Mouse (Mus musculus) CH12.LX (cell line): ENCODE results near the gene Dennd1a. TPM values are rescaled to one million over a fixed set of nuclear protein-coding genes. Genes with fewer than 3 reads are reported as not detected.

Experiments
- DNase-seq: peaks from one replicate; pipeline ENCODE4 v3.0.0-alpha.2; 2013; ENCODE audit errors: extremely low read depth
- H3K27ac ChIP-seq: 2 replicates; pipeline ENCODE4 v1.5.1; 2012; ENCODE audit warnings: low read depth, mild to moderate bottlenecking, control low read depth, moderate library complexity; ENCODE audit not compliant: insufficient read depth
- H3K27me3 ChIP-seq: replicated peaks from 2 replicates; pipeline ENCODE3; 2012; ENCODE audit warnings: inconsistent platforms
- H3K36me3 ChIP-seq, 2 experiments: replicated peaks in 1 of 2; 2 replicates each; pipeline versions ENCODE3 to v1.6.1; 2012; ENCODE audit warnings: inconsistent platforms in 1 of 2, low read length in 1 of 2, mild to moderate bottlenecking in 1 of 2, mixed read lengths in 1 of 2, moderate library complexity in 1 of 2; ENCODE audit not compliant: control insufficient read depth in 1 of 2, insufficient read depth in 1 of 2
- H3K4me1 ChIP-seq, 2 experiments: 2 replicates each; pipeline ENCODE4 v1.6.1; 2012; ENCODE audit warnings: inconsistent platforms in 1 of 2, moderate library complexity in 1 of 2; ENCODE audit not compliant: insufficient read depth in 2 of 2, control insufficient read depth in 1 of 2
- H3K4me2 ChIP-seq: 2 replicates; pipeline ENCODE4 v1.6.1; 2012; ENCODE audit warnings: low read depth, mild to moderate bottlenecking, control low read depth; ENCODE audit not compliant: poor library complexity, insufficient read depth, severe bottlenecking
- H3K4me3 ChIP-seq, 3 experiments: fragments of 150-350 bp in 1 of 3; sonication (generic) in 1 of 3; replicated peaks in 1 of 3; 2 replicates each; pipeline versions ENCODE3 to v1.5.1; 2011 to 2012; ENCODE audit warnings: low read depth in 2 of 3, low read length in 2 of 3, mild to moderate bottlenecking in 2 of 3, moderate library complexity in 2 of 3, control low read depth in 1 of 3, improper control_type of control experiment in 1 of 3, inconsistent platforms in 1 of 3, mixed read lengths in 1 of 3; ENCODE audit not compliant: poor library complexity in 1 of 3
- H3K79me2 ChIP-seq: replicated peaks from 2 replicates; pipeline ENCODE4 v1.6.1; 2012; ENCODE audit warnings: mild to moderate bottlenecking, moderate library complexity; ENCODE audit not compliant: control insufficient read depth, poor library complexity, insufficient read depth, severe bottlenecking; ENCODE audit errors: extremely low read depth
- H3K9ac ChIP-seq: 2 replicates; pipeline ENCODE4 v1.6.1; 2012; ENCODE audit warnings: low read depth, mild to moderate bottlenecking, control low read depth, moderate library complexity; ENCODE audit not compliant: insufficient read depth
- H3K9me3 ChIP-seq: replicated peaks from 2 replicates; pipeline ENCODE3; 2012; ENCODE audit warnings: low read length, inconsistent platforms, mixed read lengths
- BHLHE40 ChIP-seq: IDR thresholded peaks from 2 replicates; pipeline ENCODE4 v1.6.1; 2011; ENCODE audit warnings: mild to moderate bottlenecking, low read depth, low read length, improper control_type of control experiment
- CTCF ChIP-seq, 2 experiments: IDR thresholded peaks in 1 of 2; conservative IDR thresholded peaks in 1 of 2; 2 replicates each; pipeline ENCODE4 v1.5.1; 2011 to 2012; ENCODE audit warnings: low read depth in 2 of 2, low read length in 2 of 2, improper control_type of control experiment in 1 of 2, inconsistent platforms in 1 of 2, mild to moderate bottlenecking in 1 of 2, moderate library complexity in 1 of 2
- ELF1 ChIP-seq: IDR thresholded peaks from 2 replicates; pipeline ENCODE4 v1.6.1; 2014; ENCODE audit warnings: low read depth, mild to moderate bottlenecking, inconsistent platforms, low read length, improper control_type of control experiment
- EP300 ChIP-seq: IDR thresholded peaks from 2 replicates; pipeline ENCODE4 v1.6.1; 2011; ENCODE audit warnings: low read length, improper control_type of control experiment
- ETS1 ChIP-seq: conservative IDR thresholded peaks from 2 replicates; pipeline ENCODE4 v1.6.1; 2012; ENCODE audit warnings: low read depth, mild to moderate bottlenecking, inconsistent platforms, low read length, improper control_type of control experiment, moderate library complexity
- HCFC1 ChIP-seq: IDR thresholded peaks from 2 replicates; pipeline ENCODE4 v1.6.1; 2012; ENCODE audit warnings: low read depth, mild to moderate bottlenecking, inconsistent platforms, low read length, improper control_type of control experiment
- IRF4 ChIP-seq: IDR thresholded peaks from 2 replicates; pipeline ENCODE4 v1.6.1; 2014; ENCODE audit warnings: low read depth, mild to moderate bottlenecking, inconsistent platforms, low read length, improper control_type of control experiment
- JUND ChIP-seq: conservative IDR thresholded peaks from 2 replicates; pipeline ENCODE4 v1.6.1; 2011; ENCODE audit warnings: low read depth, low read length, improper control_type of control experiment
- KAT2A ChIP-seq: IDR thresholded peaks from 2 replicates; pipeline ENCODE4 v1.6.1; 2012; ENCODE audit warnings: low read length, improper control_type of control experiment, inconsistent platforms; ENCODE audit not compliant: insufficient replicate concordance
- MAZ ChIP-seq: IDR thresholded peaks from 2 replicates; pipeline ENCODE4 v1.6.1; 2012; ENCODE audit warnings: low read depth, mild to moderate bottlenecking, inconsistent platforms, low read length, improper control_type of control experiment, moderate library complexity
- MEF2A ChIP-seq: IDR thresholded peaks from 2 replicates; pipeline ENCODE4 v1.6.1; 2014; ENCODE audit warnings: low read depth, mild to moderate bottlenecking, inconsistent platforms, low read length, improper control_type of control experiment, borderline replicate concordance
- MXI1 ChIP-seq: IDR thresholded peaks from 2 replicates; pipeline ENCODE4 v1.6.1; 2011; ENCODE audit warnings: mild to moderate bottlenecking, low read depth, low read length, improper control_type of control experiment
- NRF1 ChIP-seq: IDR thresholded peaks from 2 replicates; pipeline ENCODE4 v1.6.1; 2014; ENCODE audit warnings: low read depth, mild to moderate bottlenecking, inconsistent platforms, low read length, improper control_type of control experiment, moderate library complexity
- POLR2A ChIP-seq: IDR thresholded peaks from 2 replicates; pipeline ENCODE4 v1.6.1; 2011; ENCODE audit warnings: low read depth, mild to moderate bottlenecking, improper control_type of control experiment, low read length
- RAD21 ChIP-seq: IDR thresholded peaks from 2 replicates; pipeline ENCODE4 v1.6.1; 2011; ENCODE audit warnings: low read depth, mild to moderate bottlenecking, low read length, improper control_type of control experiment, moderate library complexity
- RCOR1 ChIP-seq: conservative IDR thresholded peaks from 2 replicates; pipeline ENCODE4 v1.6.1; 2012; ENCODE audit warnings: low read depth, mild to moderate bottlenecking, inconsistent platforms, low read length, improper control_type of control experiment
- SIN3A ChIP-seq: IDR thresholded peaks from 2 replicates; pipeline ENCODE4 v1.6.1; 2012; ENCODE audit warnings: low read length, improper control_type of control experiment, inconsistent platforms
- SMC3 ChIP-seq: IDR thresholded peaks from 2 replicates; pipeline ENCODE4 v1.6.1; 2011; ENCODE audit warnings: low read depth, low read length, improper control_type of control experiment
- TBP ChIP-seq: conservative IDR thresholded peaks from 2 replicates; pipeline ENCODE4 v1.6.1; 2011; ENCODE audit warnings: low read depth, low read length, improper control_type of control experiment
- TCF12 ChIP-seq: IDR thresholded peaks from 2 replicates; pipeline ENCODE4 v1.6.1; 2014; ENCODE audit warnings: low read depth, mild to moderate bottlenecking, inconsistent platforms, low read length, improper control_type of control experiment
- UBTF ChIP-seq: IDR thresholded peaks from 2 replicates; pipeline ENCODE4 v1.6.1; 2012; ENCODE audit warnings: low read depth, mild to moderate bottlenecking, inconsistent platforms, low read length, improper control_type of control experiment, moderate library complexity
- ZC3H11A ChIP-seq: IDR thresholded peaks from 2 replicates; pipeline ENCODE4 v1.6.1; 2012; ENCODE audit warnings: low read depth, mild to moderate bottlenecking, inconsistent platforms, low read length, improper control_type of control experiment
- ZMIZ1 ChIP-seq: IDR thresholded peaks from 2 replicates; pipeline ENCODE4 v1.6.1; 2012; ENCODE audit warnings: low read depth, mild to moderate bottlenecking, inconsistent platforms, low read length, improper control_type of control experiment
- ZNF384 ChIP-seq: IDR thresholded peaks from 2 replicates; pipeline ENCODE4 v1.6.1; 2012; ENCODE audit warnings: low read depth, low read length, improper control_type of control experiment, inconsistent platforms
- dilution Hi-C: fragments of 300-500 bp; cut with MboI; formaldehyde crosslinking; loops from 2 replicates; pipeline ENCODE4 v1.14.3; 2020; ENCODE audit warnings: low sequenced_read_pairs; ENCODE audit not compliant: extremely low pct_unique_long_range_greater_than_20kb, extremely low pct_ligation_motif_present
- in situ Hi-C: fragments of 300-500 bp; cut with MboI; formaldehyde crosslinking; loops from 3 replicates; pipeline ENCODE4 v1.14.3; 2019; ENCODE audit warnings: low sequenced_read_pairs, low pct_ligation_motif_present, low pct_unique_long_range_greater_than_20kb, mixed read lengths
- polyA plus RNA-seq: library from polyadenylated mRNA; unstranded; fragments of >175 nt; gene quantifications from 2 replicates; pipeline ENCODE4 v1.2.1, GENCODE M21; 2012; ENCODE audit warnings: low read depth; ENCODE audit not compliant: insufficient read length
- total RNA-seq, 2 experiments: library from RNA; depleted of rRNA; stranded (reverse); fragments of 300-350 nt in 1 of 2; fragments of >200 nt in 1 of 2; gene quantifications; 2 replicates each; pipeline ENCODE4 v1.2.3; 2012 to 2014

The Dennd1a gene
- total and polyA plus RNA-seq, 3 experiments, result 2.7 to 7.3 (median 4.3) TPM

DNA sequence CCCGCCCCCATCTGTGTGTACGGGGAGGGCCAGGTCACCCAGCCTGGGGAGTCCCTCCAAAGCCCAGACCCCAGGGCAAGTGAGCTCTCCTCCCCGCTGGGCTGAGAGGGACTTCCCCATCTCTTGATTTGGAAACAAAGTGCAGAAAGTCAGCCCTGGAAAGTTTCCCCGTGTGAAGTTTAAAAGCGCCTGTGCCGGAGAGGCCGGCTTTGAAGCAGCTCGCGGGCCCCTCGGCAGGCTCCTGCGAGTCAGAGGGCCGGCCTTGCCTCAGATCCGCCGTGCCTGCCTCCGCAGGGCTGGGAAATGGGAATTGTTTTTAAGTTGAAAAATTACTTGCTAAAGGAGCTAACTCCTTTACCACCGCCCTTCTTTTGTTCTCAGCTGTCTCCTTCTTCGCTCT lies 49.4 kb upstream of the Dennd1a start:
- Histone ChIP-seq H3K36me3 (no peaks in the 10 kb centered on the region), H3K27ac (peak overlapping the region; percentile 63; the same call in 1 of the 2 replicates), H3K4me1 (peaks cover 20 to 55% of the 10 kb centered on the region in 2 experiments; a peak in 3 of 4 replicates), H3K79me2 (no peaks in the 10 kb centered on the region), H3K9me3 (peaks cover 3% of the 10 kb centered on the region), H3K4me2 (peak overlapping the region; percentile 52), H3K27me3 (peaks cover 4% of the 10 kb centered on the region), H3K4me3 (peak overlapping the region; percentile 8 to 45 (median 11)), H3K9ac (peak overlapping the region; percentile 58)
- dilution Hi-C loops, result no loop called here
- peak; percentile 58 for TF ChIP-seq TCF12
- peak; percentile 96 for TF ChIP-seq MEF2A
- TF ChIP-seq ZMIZ1, result peak; percentile 52; the same call in 1 of the 2 replicates
- TF ChIP-seq NRF1, result peak; percentile 49; the same call in 1 of the 2 replicates
- peak; percentile 48; the same call in 1 of the 2 replicates for TF ChIP-seq SIN3A
- TF ChIP-seq BHLHE40, result peak; percentile 84
- TF ChIP-seq MAZ, result peak; percentile 92
- TF ChIP-seq TBP, result no peak
- no peak for TF ChIP-seq CTCF (conservative IDR thresholded peaks at IDR 0.05 in 1 of 2, IDR thresholded peaks at IDR 0.05 in 1 of 2; ENCODE audit: low read depth in 2 of 2, low read length in 2 of 2)
- TF ChIP-seq ETS1, result peak; percentile 68
- TF ChIP-seq UBTF, result peak; percentile 94
- TF ChIP-seq POLR2A, result peak; percentile 46; the same call in 1 of the 2 replicates
- TF ChIP-seq HCFC1, result no peak; the same call in 1 of the 2 replicates
- TF ChIP-seq EP300, result 0 out of 2 replicates have a peak, but pooled peaks have one; percentile 47
- TF ChIP-seq SMC3, result 0 out of 2 replicates have a peak, but pooled peaks have one; percentile 2
- 0 out of 2 replicates have a peak, but pooled peaks have one; percentile 44 for TF ChIP-seq MXI1
- peak; percentile 66 for TF ChIP-seq IRF4
- no peak for TF ChIP-seq KAT2A
- TF ChIP-seq RAD21, result no peak
- in situ Hi-C loops, result no loop called here
- peak; percentile 79 for DNase-seq

- Histone ChIP-seq H3K36me3 (no peaks in the 10 kb centered on the region), H3K27me3 (no peaks in the 10 kb centered on the region), H3K4me2 (no peak overlapping the region), H3K4me1 (peaks cover 21 to 55% of the 10 kb centered on the region in 2 experiments; a peak in 3 of 4 replicates), H3K9ac (no peak overlapping the region)
- TF ChIP-seq JUND (no peak), ZC3H11A (no peak), IRF4 (no peak), ELF1 (no peak), MEF2A (no peak), SIN3A (no peak), ZNF384 (no peak), RCOR1 (no peak), SMC3 (no peak)
- TF ChIP-seq, all 38 proteins: peak for 0
- Histone ChIP-seq H3K79me2 (no peaks in the 10 kb centered on the region), H3K4me3 (no peak overlapping the region), H3K9me3 (no peaks in the 10 kb centered on the region), H3K27ac (no peak overlapping the region)
- no peak for DNase-seq
- in situ Hi-C loops, result no loop called here
- dilution Hi-C loops, result no loop called here
These were observed 46.5 kb upstream of the Dennd1a start for GRCm38 (mm10) chr2:38333586-38334119.
